Mouse (Mus musculus): ENCODE results near the gene Hsh2d.

Hsh2d gene

DNA sequence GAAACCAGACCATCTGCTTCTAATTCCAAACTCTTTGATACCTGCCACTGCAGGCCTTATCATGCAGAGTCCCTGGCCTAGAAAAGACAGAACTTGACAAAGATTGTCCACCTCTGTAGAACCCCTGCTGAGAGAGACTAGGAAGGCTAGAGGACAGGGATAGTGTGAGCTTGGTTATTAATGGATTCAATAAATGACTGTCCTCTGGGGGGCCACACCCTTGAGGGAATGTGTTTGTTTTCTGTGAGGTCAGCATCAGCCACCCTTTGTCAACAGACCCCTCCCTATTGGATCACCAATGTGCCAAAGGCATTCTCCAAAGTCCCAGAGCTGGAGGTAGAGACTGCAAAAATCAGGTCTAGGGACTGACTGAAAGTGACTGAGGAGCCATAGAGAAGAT lies 2.6 kb downstream of the Hsh2d start:
- no peak for DNase-seq

- DNase-seq, result no peak
These were observed 8.6 kb downstream of the Hsh2d start for GRCm38 (mm10) chr8:72197997-72198396.

DNA sequence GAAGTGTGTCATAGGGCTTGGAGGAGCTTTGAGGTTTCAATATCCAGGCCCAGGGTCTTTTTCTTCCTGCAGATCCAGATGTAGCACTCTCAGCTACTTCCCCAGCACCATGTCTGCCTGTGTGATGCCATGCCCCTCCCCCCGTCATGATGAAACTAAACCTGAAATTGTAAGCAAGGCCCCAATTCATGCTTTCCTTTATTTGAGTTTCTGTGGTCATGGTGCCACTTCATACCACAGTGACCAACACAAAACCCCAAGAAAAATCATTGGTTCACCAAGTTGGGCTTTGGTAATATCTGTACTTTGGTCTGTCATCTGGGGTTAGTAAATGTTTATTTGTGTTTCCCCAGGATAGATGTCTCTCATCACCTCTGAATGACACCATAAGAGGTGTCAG lies 19.1 kb downstream of the Hsh2d start:
- no peak for DNase-seq

DNA sequence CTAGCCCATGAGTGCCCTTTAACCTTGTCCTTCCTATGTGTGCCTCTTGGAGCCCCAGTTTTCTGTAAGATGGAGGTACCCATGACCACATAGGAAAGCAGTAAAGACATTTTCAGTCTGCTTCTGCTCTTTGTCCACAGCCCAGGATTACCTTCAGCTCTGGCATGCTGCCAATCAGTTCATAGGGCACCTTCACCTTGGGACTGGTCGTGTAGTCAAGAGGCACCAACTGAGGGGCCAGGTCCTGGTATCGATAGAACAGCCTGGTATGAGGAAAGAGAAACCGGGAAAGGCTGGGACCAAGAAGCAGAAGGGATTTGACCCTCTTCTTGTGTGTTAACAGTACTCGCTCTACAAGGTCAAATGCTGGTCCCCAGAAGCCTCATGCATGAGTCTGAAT lies 20.8 kb downstream of the Hsh2d start:
- DNase-seq, result no peak

GRCm38 (mm10) chr8:72210710-72211109 lies 21.3 kb downstream of the Hsh2d start:
- no peak for DNase-seq

GRCm38 (mm10) chr8:72211846-72212245 lies 22.4 kb downstream of the Hsh2d start:
- no peak for DNase-seq

DNA sequence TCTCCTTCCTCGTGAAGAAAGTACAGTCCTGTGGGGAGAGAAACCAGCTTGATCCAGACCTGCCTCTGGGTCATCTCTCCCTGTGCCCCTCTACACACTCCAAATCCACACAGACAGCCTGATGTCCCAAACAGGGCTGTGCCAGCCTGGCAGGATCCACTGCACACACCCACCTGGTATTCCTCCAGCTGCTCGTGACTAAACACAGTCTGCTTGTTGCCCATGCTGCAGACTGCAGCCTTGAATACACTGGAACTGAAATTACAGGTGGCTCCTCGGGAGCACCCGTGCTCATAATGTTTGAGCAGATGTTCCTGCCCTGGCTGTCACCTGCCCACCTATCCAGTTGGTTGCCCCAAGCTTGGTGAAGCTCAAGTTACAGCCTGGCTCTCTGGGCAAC lies 23.3 kb downstream of the Hsh2d start, which contains the start of gene Cib3:
Gene Cib3 (minus strand): TSS at position 87 of the 400 bp plus-strand sequence.
- DNase-seq, result peak; percentile 15

DNA sequence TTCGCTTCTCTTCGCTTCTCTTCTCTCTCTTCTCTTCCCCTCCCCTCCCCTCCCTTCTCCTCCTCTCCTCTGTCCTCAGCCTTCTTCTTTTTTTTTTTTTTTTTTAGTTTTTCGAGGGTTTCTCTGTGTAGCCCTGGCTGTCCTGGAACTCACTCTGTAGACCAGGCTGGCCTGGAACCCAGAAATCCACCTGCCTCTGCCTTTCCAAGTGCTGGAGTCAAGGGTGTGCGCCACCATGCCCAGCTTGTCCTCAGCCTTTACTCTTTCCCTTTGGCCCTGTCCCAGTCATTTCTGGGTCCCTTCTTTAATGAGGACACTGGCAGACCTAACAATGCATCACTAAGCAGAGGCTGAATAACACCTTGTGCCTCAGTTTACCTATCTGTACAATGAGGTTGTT lies 24.1 kb downstream of the Hsh2d start, which contains the start of gene Gm11034:
Gene Gm11034 (minus strand): TSS at position 101 of the 400 bp plus-strand sequence.
- DNase-seq, result no peak

DNA sequence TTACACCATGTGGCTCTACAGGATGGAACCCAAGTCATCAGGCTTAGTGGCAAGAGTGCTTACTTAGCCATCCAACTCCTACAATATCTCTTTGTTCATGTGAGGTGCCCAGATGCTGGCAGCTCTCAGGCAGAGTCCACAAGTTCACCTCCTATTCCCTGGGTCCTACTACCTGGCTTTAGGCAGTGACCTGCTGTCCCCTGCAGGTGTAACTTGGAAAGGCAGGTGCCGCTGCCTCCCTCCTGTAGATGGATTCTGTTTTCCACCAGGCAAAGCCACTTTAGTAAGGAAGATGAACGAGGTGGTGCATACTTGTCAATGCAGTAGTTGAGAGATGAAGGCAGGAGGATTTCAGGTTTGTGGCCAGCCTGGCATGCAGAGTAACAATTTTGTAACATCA lies 25.6 kb downstream of the Hsh2d start:
- DNase-seq, result no peak

- DNase-seq, result no peak
These were observed 26.4 kb downstream of the Hsh2d start for GRCm38 (mm10) chr8:72215871-72216270.

DNA sequence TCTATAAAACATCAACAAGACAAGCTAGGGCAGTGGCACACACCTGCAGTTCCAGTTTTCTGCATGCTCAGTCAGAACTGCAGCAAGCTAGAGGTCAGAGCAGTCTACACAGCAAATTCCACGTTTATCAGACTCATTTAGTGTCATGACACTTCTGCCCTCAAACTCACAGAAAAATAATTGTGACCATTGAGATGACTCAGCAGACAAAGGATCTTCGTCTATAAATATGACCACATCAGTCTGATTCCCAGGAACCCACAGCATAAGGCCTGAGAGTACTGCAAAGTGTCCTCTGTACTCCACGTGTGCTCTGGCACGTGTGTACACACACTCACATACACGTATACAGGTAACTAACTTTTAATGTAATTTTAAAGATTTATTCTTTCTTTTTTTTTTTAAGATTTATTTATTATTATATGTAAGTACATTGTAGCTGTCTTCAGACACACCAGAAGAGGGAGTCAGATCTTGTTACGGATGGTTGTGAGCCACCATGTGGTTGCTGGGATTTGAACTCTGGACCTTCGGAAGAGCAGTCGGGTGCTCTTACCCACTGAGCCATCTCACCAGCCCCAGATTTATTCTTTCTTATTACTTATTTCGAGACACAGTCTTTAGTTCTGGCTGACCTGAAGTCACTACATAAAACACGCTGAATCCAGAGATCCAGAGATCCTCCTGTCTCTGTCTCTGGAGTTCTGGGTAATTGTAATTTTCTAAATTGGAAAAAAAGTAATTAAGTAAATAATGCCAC lies 29.5 kb downstream of the Hsh2d start:
- no peak for DNase-seq

DNA sequence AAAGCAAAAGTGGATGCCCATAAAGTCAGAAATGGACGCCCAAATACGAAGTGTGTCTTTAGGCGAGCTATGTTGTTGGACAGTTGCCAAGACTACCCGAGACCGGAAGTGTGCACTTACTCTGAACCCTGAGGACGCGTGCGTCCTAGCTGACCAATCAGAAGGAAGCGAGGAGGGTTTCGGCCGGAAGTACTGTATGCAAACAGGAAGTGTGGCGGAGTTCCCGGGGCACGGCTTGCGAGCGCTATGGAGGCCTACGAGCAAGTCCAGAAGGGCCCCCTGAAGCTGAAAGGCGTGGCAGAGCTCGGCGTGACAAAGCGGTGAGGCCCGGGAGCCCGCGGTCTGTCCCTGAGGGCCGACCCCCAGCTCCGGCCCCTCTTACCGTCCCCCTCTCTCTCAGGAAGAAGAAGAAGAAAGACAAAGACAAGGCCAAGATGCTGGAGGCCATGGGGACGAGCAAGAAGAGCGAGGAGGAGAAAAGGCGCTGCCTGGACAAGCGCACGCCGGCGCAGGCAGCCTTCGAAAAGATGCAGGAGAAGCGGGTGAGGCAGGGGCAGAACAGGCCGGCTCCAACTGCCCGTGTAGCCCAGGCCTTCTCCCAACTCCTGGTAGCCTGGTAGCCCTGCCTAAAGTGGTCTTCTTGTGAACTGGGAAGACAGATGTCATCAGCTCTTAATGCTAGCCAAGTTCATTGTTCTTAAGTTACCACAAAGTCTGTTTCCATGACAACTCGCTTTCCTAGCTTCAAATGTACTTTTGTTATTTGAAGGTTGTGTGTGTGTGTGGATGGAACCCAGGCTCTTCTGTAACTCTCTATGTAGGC lies 30.3 kb downstream of the Hsh2d start, which contains the start of gene Fam32a:
Gene Fam32a (plus strand): TSS at position 190 of the 823 bp plus-strand sequence.
- DNase-seq, result peak; percentile 87

GRCm38 (mm10) chr8:72220758-72221157 lies 31.3 kb downstream of the Hsh2d start:
- no peak for DNase-seq

DNA sequence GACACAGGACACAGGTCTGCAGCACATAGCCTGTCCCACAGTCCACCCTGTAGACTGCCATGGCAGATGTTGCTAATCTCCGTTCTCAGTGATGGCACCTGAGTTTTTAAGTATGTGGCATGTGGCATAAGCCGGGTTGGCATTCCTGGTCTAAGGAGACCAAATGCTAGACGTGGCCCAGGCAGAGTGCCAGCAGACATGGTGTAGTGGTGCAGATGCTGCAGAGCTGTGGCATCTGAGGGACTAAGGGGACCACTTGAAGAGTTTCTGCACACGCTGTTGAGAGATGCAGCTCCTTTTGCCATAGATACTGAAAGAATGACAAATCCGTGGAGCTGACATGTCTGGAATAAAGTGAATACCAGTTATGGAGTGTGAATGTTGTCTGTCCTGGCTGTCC lies 33.2 kb downstream of the Hsh2d start:
- DNase-seq, result no peak

GRCm38 (mm10) chr8:72239499-72240402 lies 50.3 kb downstream of the Hsh2d start, which contains the start of gene Ap1m1:
Gene Ap1m1 (plus strand): TSS chr8:72240018.
- DNase-seq, result peak; percentile 96

GRCm38 (mm10) chr8:72240403-72240763 lies 50.9 kb downstream of the Hsh2d start:
- no peak for DNase-seq

- peak; percentile 39 for DNase-seq
These were observed 51.5 kb downstream of the Hsh2d start for GRCm38 (mm10) chr8:72240951-72241350.

DNA sequence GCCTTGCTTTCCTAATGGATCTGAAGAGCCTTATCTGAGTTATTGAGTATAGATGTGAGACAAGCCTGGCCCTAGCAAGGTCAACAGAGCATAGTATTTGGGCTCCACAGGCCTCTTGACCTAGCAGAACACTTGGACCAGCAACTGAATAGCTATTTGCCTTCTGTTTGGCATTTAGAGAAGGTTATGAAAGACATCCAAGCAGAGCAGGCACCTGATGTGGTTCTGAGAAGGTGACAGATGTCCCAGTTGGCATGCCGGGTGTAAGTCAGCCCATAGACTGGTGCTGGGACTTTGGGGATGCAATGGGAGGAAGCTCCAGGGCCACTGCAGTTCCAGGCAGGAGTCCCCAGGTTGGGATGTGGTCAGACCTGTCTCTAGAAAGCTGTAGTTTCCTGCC lies 52.8 kb downstream of the Hsh2d start:
- no peak for DNase-seq

- no peak for DNase-seq
These were observed 55.2 kb downstream of the Hsh2d start for GRCm38 (mm10) chr8:72244610-72245009.

All from right cerebral cortex, postnatal 14 days (tissue).